Mouse (Mus musculus): ENCODE measurements around the gene Vgll4. TPM values are rescaled to one million over a fixed set of nuclear protein-coding genes. Genes with fewer than 3 reads are reported as not detected.

Gene Vgll4
- polyA plus RNA-seq, 2 experiments: 70.1 to 103 TPM

DNA sequence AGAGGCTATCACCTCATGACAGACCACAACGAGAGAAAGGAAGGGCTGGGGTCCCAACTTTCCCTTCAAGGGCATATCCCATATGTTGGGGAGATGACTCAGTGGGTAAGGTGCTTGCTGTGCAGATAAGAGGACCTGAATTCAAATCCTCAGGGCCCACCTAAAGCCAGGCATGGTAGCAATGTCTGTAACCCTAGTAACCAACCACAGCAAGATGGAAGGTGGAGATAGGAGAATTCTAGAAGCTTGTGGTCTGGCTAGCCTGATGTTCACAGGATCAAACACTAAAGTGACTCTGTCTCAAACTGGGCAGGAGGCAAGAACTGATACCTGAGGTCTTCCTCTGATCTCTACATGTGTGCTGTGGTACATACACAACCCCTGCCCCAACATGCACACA lies 9.9 kb upstream of the Vgll4 start:
- Histone ChIP-seq H3K9ac (ENCODE audit: low read depth, low read length, severe bottlenecking) (no peak overlapping the region), H3K27ac (replicated peaks; ENCODE audit: low read depth, low read length) (no peak overlapping the region), H3K4me2 (replicated peaks; ENCODE audit: low read depth, low read length, severe bottlenecking) (no peak overlapping the region), H3K4me1 (ENCODE audit: control insufficient read depth, insufficient read depth, low read length) (0 out of 2 replicates have a peak, but pooled peaks cover 3% of the 10 kb centered on the region), H3K4me3 (replicated peaks; ENCODE audit: low read length) (no peak overlapping the region), H3K9me3 (ENCODE audit: control insufficient read depth, low read length) (no peaks in the 10 kb centered on the region), H3K36me3 (ENCODE audit: control insufficient read depth, insufficient read depth, low read length) (no peaks in the 10 kb centered on the region), H3K27me3 (ENCODE audit: control insufficient read depth, insufficient read depth, low read length) (no peaks in the 10 kb centered on the region)
- DNase-seq (ENCODE audit: low spot score) (no peak), ATAC-seq (ENCODE audit: low FRiP score, low read depth) (no peak)
- 86% methylated on average over 1 of the region's 1 CpGs for WGBS
- TF ChIP-seq POLR2A (IDR thresholded peaks at IDR 0.05; ENCODE audit: borderline replicate concordance, extremely low read depth, insufficient read depth, insufficient read length): no peak

DNA sequence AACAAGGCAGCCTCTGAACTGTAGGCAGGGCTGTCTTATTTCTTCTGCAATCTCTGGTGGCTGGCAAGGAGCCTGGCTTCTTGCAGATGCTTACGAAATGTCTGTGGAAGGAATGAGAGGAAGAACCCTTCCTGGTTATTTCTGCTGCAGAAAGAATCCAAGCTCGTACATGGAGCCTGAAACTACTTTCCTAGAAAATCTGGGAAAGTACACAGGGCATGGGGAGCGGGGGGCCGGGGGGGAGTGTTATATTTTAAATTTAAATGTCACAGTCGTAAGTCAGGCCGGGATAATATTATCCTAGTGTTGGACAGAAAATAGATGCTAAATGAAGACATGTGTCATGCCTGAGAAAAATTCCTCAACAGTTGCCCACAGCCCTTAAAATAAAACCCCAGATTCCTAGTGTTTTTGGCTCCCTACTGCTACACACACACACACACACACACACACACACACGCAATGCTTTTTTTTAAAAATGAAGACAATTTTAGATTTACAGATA lies 7.2 kb upstream of the Vgll4 start:
- no peak overlapping the region for H3K9ac ChIP-seq (ENCODE audit: low read depth, low read length, severe bottlenecking)
- no peaks in the 10 kb centered on the region for H3K9me3 ChIP-seq (ENCODE audit: control insufficient read depth, low read length)
- no peak overlapping the region for H3K4me2 ChIP-seq (replicated peaks; ENCODE audit: low read depth, low read length, severe bottlenecking)
- no peaks in the 10 kb centered on the region for H3K27me3 ChIP-seq (ENCODE audit: control insufficient read depth, insufficient read depth, low read length)
- WGBS: 59% methylated on average over 7 of the region's 7 CpGs
- DNase-seq (ENCODE audit: low spot score) (peak; percentile 27), ATAC-seq (ENCODE audit: low FRiP score, low read depth) (no peak)
- 0 out of 2 replicates have a peak, but pooled peaks cover 3% of the 10 kb centered on the region for H3K4me1 ChIP-seq (ENCODE audit: control insufficient read depth, insufficient read depth, low read length)
- no peaks in the 10 kb centered on the region for H3K36me3 ChIP-seq (ENCODE audit: control insufficient read depth, insufficient read depth, low read length)
- no peak overlapping the region for H3K4me3 ChIP-seq (replicated peaks; ENCODE audit: low read length)
- TF ChIP-seq POLR2A (IDR thresholded peaks at IDR 0.05; ENCODE audit: borderline replicate concordance, extremely low read depth, insufficient read depth, insufficient read length): no peak
- H3K27ac ChIP-seq (replicated peaks; ENCODE audit: low read depth, low read length): 0 out of 2 replicates have a peak overlapping the region, but pooled peaks have one; percentile 4

GRCm38 (mm10) chr6:114974331-114974730 lies 4.5 kb upstream of the Vgll4 start:
- Histone ChIP-seq H3K9me3 (ENCODE audit: control insufficient read depth, low read length) (no peaks in the 10 kb centered on the region), H3K27me3 (ENCODE audit: control insufficient read depth, insufficient read depth, low read length) (no peaks in the 10 kb centered on the region), H3K4me1 (ENCODE audit: control insufficient read depth, insufficient read depth, low read length) (0 out of 2 replicates have a peak, but pooled peaks cover 6% of the 10 kb centered on the region), H3K36me3 (ENCODE audit: control insufficient read depth, insufficient read depth, low read length) (no peaks in the 10 kb centered on the region), H3K9ac (ENCODE audit: low read depth, low read length, severe bottlenecking) (no peak overlapping the region), H3K4me2 (replicated peaks; ENCODE audit: low read depth, low read length, severe bottlenecking) (no peak overlapping the region), H3K4me3 (replicated peaks; ENCODE audit: low read length) (no peak overlapping the region), H3K27ac (replicated peaks; ENCODE audit: low read depth, low read length) (no peak overlapping the region)
- TF ChIP-seq POLR2A (IDR thresholded peaks at IDR 0.05; ENCODE audit: borderline replicate concordance, extremely low read depth, insufficient read depth, insufficient read length): no peak
- ATAC-seq (ENCODE audit: low FRiP score, low read depth): no peak
- DNase-seq (ENCODE audit: low spot score): no peak
- WGBS: 95% methylated on average over 1 of the region's 1 CpGs

DNA sequence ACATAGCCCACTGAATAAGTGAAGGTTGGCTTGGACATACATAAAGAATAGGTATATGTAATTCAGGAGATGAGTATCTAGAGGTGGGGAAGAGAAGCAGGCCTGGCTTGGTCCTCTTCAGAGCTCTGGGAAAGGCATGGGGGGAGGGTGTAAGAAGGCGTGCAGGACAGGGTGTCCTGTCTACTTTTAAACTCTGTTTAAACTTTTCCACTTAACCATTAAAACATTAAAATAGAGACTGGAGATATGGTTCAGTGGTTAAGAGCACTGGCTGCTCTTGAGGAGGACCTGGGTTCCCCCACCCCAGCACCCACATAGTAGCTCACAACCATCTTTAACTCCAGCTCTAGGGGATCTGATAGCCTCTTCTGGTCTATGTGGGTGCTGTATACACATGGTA lies 3.2 kb upstream of the Vgll4 start:
- H3K27me3 ChIP-seq (ENCODE audit: control insufficient read depth, insufficient read depth, low read length): no peaks in the 10 kb centered on the region
- ATAC-seq (ENCODE audit: low FRiP score, low read depth) (no peak), DNase-seq (ENCODE audit: low spot score) (no peak)
- H3K9me3 ChIP-seq (ENCODE audit: control insufficient read depth, low read length): no peaks in the 10 kb centered on the region
- H3K36me3 ChIP-seq (ENCODE audit: control insufficient read depth, insufficient read depth, low read length): no peaks in the 10 kb centered on the region
- TF ChIP-seq POLR2A (IDR thresholded peaks at IDR 0.05; ENCODE audit: borderline replicate concordance, extremely low read depth, insufficient read depth, insufficient read length): no peak
- 0 out of 2 replicates have a peak, but pooled peaks cover 6% of the 10 kb centered on the region for H3K4me1 ChIP-seq (ENCODE audit: control insufficient read depth, insufficient read depth, low read length)
- no peak overlapping the region for H3K4me2 ChIP-seq (replicated peaks; ENCODE audit: low read depth, low read length, severe bottlenecking)
- H3K9ac ChIP-seq (ENCODE audit: low read depth, low read length, severe bottlenecking): no peak overlapping the region
- WGBS: 75% methylated on average over 1 of the region's 1 CpGs
- no peak overlapping the region for H3K27ac ChIP-seq (replicated peaks; ENCODE audit: low read depth, low read length)
- no peak overlapping the region for H3K4me3 ChIP-seq (replicated peaks; ENCODE audit: low read length)

DNA sequence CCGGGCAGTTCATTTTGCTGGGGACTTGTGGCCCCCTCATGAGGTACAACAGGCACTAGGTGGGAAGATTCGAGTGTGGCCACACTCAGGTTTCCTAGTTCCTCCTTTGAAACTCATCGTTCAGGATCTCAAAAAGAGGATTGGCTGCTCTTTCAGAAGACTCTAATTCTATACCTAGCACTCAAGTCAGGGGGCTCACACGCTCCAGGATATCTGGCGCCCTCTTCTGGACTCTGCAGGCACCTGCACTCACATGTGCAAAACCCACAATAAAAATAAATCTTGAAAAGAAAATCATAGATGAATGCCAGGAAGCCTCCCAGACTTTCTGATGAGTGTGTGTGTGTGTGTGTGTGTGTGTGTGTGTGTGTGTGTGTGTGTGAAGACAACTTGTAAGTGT lies 1.1 kb upstream of the Vgll4 start:
- WGBS: 67% methylated on average over 5 of the region's 5 CpGs
- Histone ChIP-seq H3K4me3 (replicated peaks; ENCODE audit: low read length) (no peak overlapping the region), H3K4me2 (replicated peaks; ENCODE audit: low read depth, low read length, severe bottlenecking) (no peak overlapping the region), H3K36me3 (ENCODE audit: control insufficient read depth, insufficient read depth, low read length) (no peaks in the 10 kb centered on the region), H3K9ac (ENCODE audit: low read depth, low read length, severe bottlenecking) (no peak overlapping the region), H3K4me1 (ENCODE audit: control insufficient read depth, insufficient read depth, low read length) (peaks cover 11% of the 10 kb centered on the region; the same call in 1 of the 2 replicates), H3K27me3 (ENCODE audit: control insufficient read depth, insufficient read depth, low read length) (no peaks in the 10 kb centered on the region), H3K27ac (replicated peaks; ENCODE audit: low read depth, low read length) (no peak overlapping the region), H3K9me3 (ENCODE audit: control insufficient read depth, low read length) (no peaks in the 10 kb centered on the region)
- TF ChIP-seq POLR2A (IDR thresholded peaks at IDR 0.05; ENCODE audit: borderline replicate concordance, extremely low read depth, insufficient read depth, insufficient read length): no peak
- DNase-seq (ENCODE audit: low spot score): no peak
- ATAC-seq (ENCODE audit: low FRiP score, low read depth): no peak

Measured in limb, embryonic 14.5 days (tissue).